Mouse (Mus musculus) heart, embryonic 15.5 days (tissue): ENCODE data around the gene Tbx19. TPM values are rescaled to one million over a fixed set of nuclear protein-coding genes. Genes with fewer than 3 reads are reported as not detected.

Experiments
- polyA plus RNA-seq: library from polyadenylated mRNA; unstranded; fragments of >200 nt; fragmentation: Nextera tagmentation; extraction: Ambion mirVana; gene quantifications from 2 replicates; pipeline ENCODE4 v1.2.1, GENCODE M21; 2015

Tbx19 gene
- polyA plus RNA-seq, 1 experiment from 2014 or later = not detected

Other genes starting within 250 kb of the Tbx19 start
- gene Xcl1, start 225.2 kb downstream of the Tbx19 start, polyA plus RNA-seq = 0.44 and 1.6 TPM in 2 replicates
- 17.3 and 20.6 TPM in 2 replicates for gene Sft2d2, start 33.7 kb upstream of the Tbx19 start, polyA plus RNA-seq
- 86.6 and 87.5 TPM in 2 replicates for gene Tiprl, start 76.2 kb upstream of the Tbx19 start, polyA plus RNA-seq
- gene Gpr161, start 135.0 kb upstream of the Tbx19 start, polyA plus RNA-seq = 0.47 and 0.81 TPM in 2 replicates